Mouse (Mus musculus): ENCODE results near the gene 1810010D01Rik.

The 1810010D01Rik gene

GRCm38 (mm10) chr7:145215476-145215875 is 7.6 kb upstream of the 1810010D01Rik start:
- 88% methylated on average over 4 of the region's 4 CpGs for WGBS

- WGBS, result 70% methylated on average over 14 of the region's 14 CpGs
Measured at GRCm38 (mm10) chr7:145211680-145212659, 4.1 kb upstream of the 1810010D01Rik start.

- 89% methylated on average over 4 of the region's 4 CpGs for WGBS
Measured at GRCm38 (mm10) chr7:145210477-145211070, 2.7 kb upstream of the 1810010D01Rik start.

GRCm38 (mm10) chr7:145206801-145207200 is 1.1 kb downstream of the 1810010D01Rik start:
- WGBS, result 80% methylated on average over 6 of the region's 6 CpGs

- WGBS, result 24% methylated on average over 34 of the region's 34 CpGs
Measured at GRCm38 (mm10) chr7:145206056-145206610, 1.8 kb downstream of the 1810010D01Rik start.

GRCm38 (mm10) chr7:145205363-145205902 is 2.5 kb downstream of the 1810010D01Rik start:
- 91% methylated on average over 4 of the region's 4 CpGs for WGBS

GRCm38 (mm10) chr7:145199711-145200110 is 8.2 kb downstream of the 1810010D01Rik start:
- WGBS, result 49% methylated on average over 2 of the region's 2 CpGs

- 23% methylated on average over 4 of the region's 4 CpGs for WGBS
Measured at GRCm38 (mm10) chr7:145198223-145198714, 9.7 kb downstream of the 1810010D01Rik start.

- WGBS, result 46% methylated on average over 3 of the region's 3 CpGs
Measured at GRCm38 (mm10) chr7:145197711-145198110, 10.2 kb downstream of the 1810010D01Rik start.

GRCm38 (mm10) chr7:145197042-145197441 is 10.9 kb downstream of the 1810010D01Rik start:
- WGBS, result 50% methylated on average over 3 of the region's 3 CpGs

- 71% methylated on average over 6 of the region's 6 CpGs for WGBS
Measured at GRCm38 (mm10) chr7:145196340-145196739, 11.6 kb downstream of the 1810010D01Rik start.

- WGBS, result 47% methylated on average over 5 of the region's 5 CpGs
Measured at GRCm38 (mm10) chr7:145195186-145195927, 12.6 kb downstream of the 1810010D01Rik start.

GRCm38 (mm10) chr7:145194455-145195161 is 13.3 kb downstream of the 1810010D01Rik start:
- 55% methylated on average over 3 of the region's 3 CpGs for WGBS

- 82% methylated on average over 6 of the region's 6 CpGs for WGBS
Measured at GRCm38 (mm10) chr7:145192836-145193235, 15.1 kb downstream of the 1810010D01Rik start.

GRCm38 (mm10) chr7:145189342-145189741 is 18.6 kb downstream of the 1810010D01Rik start:
- WGBS, result 87% methylated on average over 8 of the region's 8 CpGs

- 68% methylated on average over 3 of the region's 3 CpGs for WGBS
Measured at GRCm38 (mm10) chr7:145187802-145188201, 20.1 kb downstream of the 1810010D01Rik start.

- WGBS, result 64% methylated on average over 4 of the region's 4 CpGs
Measured at GRCm38 (mm10) chr7:145182388-145182787, 25.5 kb downstream of the 1810010D01Rik start.

GRCm38 (mm10) chr7:145181376-145182034 is 26.4 kb downstream of the 1810010D01Rik start:
- 61% methylated on average over 11 of the region's 11 CpGs for WGBS

- WGBS, result 77% methylated on average over 5 of the region's 5 CpGs
Measured at GRCm38 (mm10) chr7:145179691-145180091, 28.2 kb downstream of the 1810010D01Rik start.

Measured in cerebral cortex, adult 2 months (tissue).